Mouse (Mus musculus) lung, embryonic 16.5 days (tissue): ENCODE results near the gene Rpl23a. TPM values are rescaled to one million over a fixed set of nuclear protein-coding genes. Genes with fewer than 3 reads are reported as not detected.

Source experiments
- ATAC-seq: fragments of 200-750 bp; cut with Nextera tagmentation; 2 replicates; pipeline ENCODE4 v1.8.0; 2017; ENCODE audit warnings: low read depth, mild to moderate bottlenecking, moderate library complexity
- H3K27ac ChIP-seq: fragments of 300-500 bp; sonication (generic); 2 replicates; pipeline ENCODE4 v1.5.1; 2014; ENCODE audit warnings: mild to moderate bottlenecking, control low read depth, low read length
- H3K27me3 ChIP-seq: fragments of 300-500 bp; sonication (generic); 2 replicates; pipeline ENCODE4 v1.6.1; 2014; ENCODE audit warnings: low read depth, low read length, mixed read lengths; ENCODE audit not compliant: control insufficient read depth, insufficient read depth
- H3K36me3 ChIP-seq: fragments of 300-500 bp; sonication (generic); 2 replicates; pipeline ENCODE4 v1.6.1; 2014; ENCODE audit warnings: low read length; ENCODE audit not compliant: control insufficient read depth, insufficient read depth
- H3K4me1 ChIP-seq: fragments of 300-500 bp; sonication (generic); replicated peaks from 2 replicates; pipeline ENCODE4 v1.6.1; 2014; ENCODE audit warnings: low read length, mixed read lengths; ENCODE audit not compliant: control insufficient read depth, insufficient read depth
- H3K4me2 ChIP-seq: fragments of 300-500 bp; sonication (generic); 2 replicates; pipeline ENCODE4 v1.6.1; 2014; ENCODE audit warnings: low read depth, low read length, control low read depth
- H3K4me3 ChIP-seq: fragments of 300-500 bp; sonication (generic); 2 replicates; pipeline ENCODE4 v1.5.1; 2014; ENCODE audit warnings: mild to moderate bottlenecking, low read length, control low read depth
- H3K9ac ChIP-seq: fragments of 300-500 bp; sonication (generic); 2 replicates; pipeline ENCODE4 v1.6.1; 2014; ENCODE audit warnings: low read length, control low read depth
- H3K9me3 ChIP-seq: fragments of 300-500 bp; sonication (generic); 2 replicates; pipeline ENCODE4 v1.6.1; 2016; ENCODE audit warnings: low read length; ENCODE audit not compliant: control insufficient read depth
- WGBS: fragments of 180-500 bp; shearing (Covaris S2); extraction: QIAGEN DNeasy Blood & Tissue Kit; methylation state at CpG from one replicate; pipeline ENCODE4 v1.1.7; 2014; 5-methylcytosine and 5-hydroxymethylcytosine counted together
- polyA plus RNA-seq: library from polyadenylated mRNA; unstranded; fragments of >200 nt; fragmentation: Nextera tagmentation; extraction: Ambion mirVana; gene quantifications from 2 replicates; pipeline ENCODE4 v1.2.1, GENCODE M21; 2015

Rpl23a gene
- polyA plus RNA-seq, 1 experiment from 2014 or later = 1,426 TPM

GRCm38 (mm10) chr11:78177903-78178858 is 5.2 kb downstream of the Rpl23a start:
- H3K9ac ChIP-seq = peak overlapping the region; percentile 80
- H3K4me3 ChIP-seq = peak overlapping the region; percentile 78
- H3K36me3 ChIP-seq = peaks cover 18% of the 10 kb centered on the region
- no peaks in the 10 kb centered on the region for H3K27me3 ChIP-seq
- H3K4me2 ChIP-seq = peak overlapping the region; percentile 78
- no peaks in the 10 kb centered on the region for H3K9me3 ChIP-seq
- ATAC-seq = peak; percentile 84
- H3K27ac ChIP-seq = peak overlapping the region; percentile 98
- WGBS = 1% methylated on average over 75 of the region's 84 CpGs
- peaks cover 36% of the 10 kb centered on the region for H3K4me1 ChIP-seq

GRCm38 (mm10) chr11:78177437-78177836 is 5.9 kb downstream of the Rpl23a start:
- H3K27me3 ChIP-seq = no peaks in the 10 kb centered on the region
- H3K4me3 ChIP-seq = peak overlapping the region; percentile 78
- peak overlapping the region; percentile 66 for H3K9ac ChIP-seq
- ATAC-seq = peak; percentile 4
- H3K27ac ChIP-seq = peak overlapping the region; percentile 98
- H3K36me3 ChIP-seq = peaks cover 18% of the 10 kb centered on the region
- no peaks in the 10 kb centered on the region for H3K9me3 ChIP-seq
- peak overlapping the region; percentile 78 for H3K4me2 ChIP-seq
- under 1% methylated on average over 10 of the region's 10 CpGs for WGBS
- H3K4me1 ChIP-seq = peaks cover 39% of the 10 kb centered on the region

- Histone ChIP-seq H3K4me1 (peaks cover 33% of the 10 kb centered on the region), H3K27me3 (no peaks in the 10 kb centered on the region), H3K9me3 (no peaks in the 10 kb centered on the region), H3K27ac (peak overlapping the region; percentile 98), H3K9ac (peak overlapping the region; percentile 66), H3K36me3 (peaks cover 15% of the 10 kb centered on the region), H3K4me2 (peak overlapping the region; percentile 78), H3K4me3 (peak overlapping the region; percentile 78)
- under 1% methylated on average over 23 of the region's 23 CpGs for WGBS
- no peak for ATAC-seq
Observed at GRCm38 (mm10) chr11:78176905-78177331, 6.5 kb downstream of the Rpl23a start.

- Histone ChIP-seq H3K36me3 (peaks cover 14% of the 10 kb centered on the region), H3K27me3 (no peaks in the 10 kb centered on the region), H3K9me3 (no peaks in the 10 kb centered on the region), H3K9ac (peak within 1 kb of the TSS; percentile 66), H3K27ac (peak within 1 kb of the TSS; percentile 98), H3K4me1 (peaks cover 30% of the 10 kb centered on the region), H3K4me3 (peak within 1 kb of the TSS; percentile 78), H3K4me2 (peak within 1 kb of the TSS; percentile 78)
- under 1% methylated on average over 32 of the region's 32 CpGs for WGBS
- ATAC-seq = peak; percentile 64
Observed at GRCm38 (mm10) chr11:78176402-78176862, 7.0 kb downstream of the Rpl23a start, which contains the start of the genes Nek8 and Tlcd1. TSS of gene Nek8 (minus strand) at chr11:78176675. TSS of gene Tlcd1 (plus strand) at chr11:78176711.

- H3K27me3 ChIP-seq = no peaks in the 10 kb centered on the region
- 1% methylated on average over 9 of the region's 10 CpGs for WGBS
- peak overlapping the region; percentile 66 for H3K9ac ChIP-seq
- peak overlapping the region; percentile 78 for H3K4me2 ChIP-seq
- ATAC-seq = no peak
- no peaks in the 10 kb centered on the region for H3K9me3 ChIP-seq
- peak overlapping the region; percentile 98 for H3K27ac ChIP-seq
- peaks cover 9% of the 10 kb centered on the region for H3K36me3 ChIP-seq
- peak overlapping the region; percentile 78 for H3K4me3 ChIP-seq
- H3K4me1 ChIP-seq = peaks cover 26% of the 10 kb centered on the region
Observed at GRCm38 (mm10) chr11:78175771-78176401, 7.5 kb downstream of the Rpl23a start.

- Histone ChIP-seq H3K9ac (no peak overlapping the region), H3K9me3 (no peaks in the 10 kb centered on the region), H3K4me2 (no peak overlapping the region), H3K36me3 (no peaks in the 10 kb centered on the region), H3K4me3 (no peak overlapping the region), H3K27ac (no peak overlapping the region), H3K27me3 (no peaks in the 10 kb centered on the region), H3K4me1 (peaks cover 12% of the 10 kb centered on the region)
- 68% methylated on average over 3 of the region's 3 CpGs for WGBS
- no peak for ATAC-seq
Observed at GRCm38 (mm10) chr11:78174506-78174905, 8.9 kb downstream of the Rpl23a start.

GRCm38 (mm10) chr11:78172748-78173383 is 10.5 kb downstream of the Rpl23a start:
- Histone ChIP-seq H3K9me3 (no peaks in the 10 kb centered on the region), H3K27me3 (no peaks in the 10 kb centered on the region), H3K4me2 (no peak overlapping the region), H3K4me3 (no peak overlapping the region), H3K9ac (no peak overlapping the region), H3K27ac (no peak overlapping the region), H3K4me1 (peaks cover 7% of the 10 kb centered on the region), H3K36me3 (no peaks in the 10 kb centered on the region)
- ATAC-seq = no peak
- WGBS = 72% methylated on average over 19 of the region's 19 CpGs

- H3K9ac ChIP-seq = no peak overlapping the region
- peaks cover 3% of the 10 kb centered on the region for H3K4me1 ChIP-seq
- H3K9me3 ChIP-seq = no peaks in the 10 kb centered on the region
- no peaks in the 10 kb centered on the region for H3K27me3 ChIP-seq
- H3K4me3 ChIP-seq = no peak overlapping the region
- no peak overlapping the region for H3K4me2 ChIP-seq
- ATAC-seq = no peak
- WGBS = 78% methylated on average over 16 of the region's 16 CpGs
- no peaks in the 10 kb centered on the region for H3K36me3 ChIP-seq
- no peak overlapping the region for H3K27ac ChIP-seq
Observed at GRCm38 (mm10) chr11:78172034-78172747, 11.2 kb downstream of the Rpl23a start.
